Mouse (Mus musculus): Measurements from ENCODE around the gene Slc8a2. TPM values are rescaled to one million over a fixed set of nuclear protein-coding genes. Genes with fewer than 3 reads are reported as not detected.

Slc8a2 gene
- polyA plus RNA-seq, 1 experiment from 2014 or later: 0.94 TPM

- H3K4me3 ChIP-seq (ENCODE audit: low read depth, low read length): no peak overlapping the region
- H3K9ac ChIP-seq (ENCODE audit: low read length): no peak overlapping the region
- no peak overlapping the region for H3K4me2 ChIP-seq (ENCODE audit: low read length)
- ATAC-seq: no peak
- no peak for DNase-seq (ENCODE audit: low spot score)
- peaks cover 14% of the 10 kb centered on the region; the same call in 1 of the 2 replicates for H3K36me3 ChIP-seq (ENCODE audit: control insufficient read depth, insufficient read depth, low read length)
- H3K27ac ChIP-seq (ENCODE audit: low read depth, low read length): no peak overlapping the region
- peaks cover 8% of the 10 kb centered on the region for H3K4me1 ChIP-seq (ENCODE audit: control insufficient read depth, insufficient read depth, low read length)
- H3K27me3 ChIP-seq (replicated peaks; ENCODE audit: control insufficient read depth, insufficient read depth, low read length): no peaks in the 10 kb centered on the region
- H3K9me3 ChIP-seq (replicated peaks; ENCODE audit: control insufficient read depth, low read length): no peaks in the 10 kb centered on the region
- 83% methylated on average over 15 of the region's 15 CpGs for WGBS
These were observed 27.7 kb upstream of the Slc8a2 start for GRCm38 (mm10) chr7:16101726-16102475.

GRCm38 (mm10) chr7:16102686-16103226 lies 26.9 kb upstream of the Slc8a2 start:
- no peak overlapping the region for H3K27ac ChIP-seq (ENCODE audit: low read depth, low read length)
- no peak overlapping the region for H3K4me3 ChIP-seq (ENCODE audit: low read depth, low read length)
- H3K4me1 ChIP-seq (ENCODE audit: control insufficient read depth, insufficient read depth, low read length): peaks cover 8% of the 10 kb centered on the region
- H3K9ac ChIP-seq (ENCODE audit: low read length): no peak overlapping the region
- no peak overlapping the region for H3K4me2 ChIP-seq (ENCODE audit: low read length)
- DNase-seq (ENCODE audit: low spot score) (no peak), ATAC-seq (no peak)
- H3K27me3 ChIP-seq (replicated peaks; ENCODE audit: control insufficient read depth, insufficient read depth, low read length): no peaks in the 10 kb centered on the region
- 87% methylated on average over 5 of the region's 5 CpGs for WGBS
- H3K36me3 ChIP-seq (ENCODE audit: control insufficient read depth, insufficient read depth, low read length): peaks cover 22% of the 10 kb centered on the region
- H3K9me3 ChIP-seq (replicated peaks; ENCODE audit: control insufficient read depth, low read length): no peaks in the 10 kb centered on the region

GRCm38 (mm10) chr7:16103760-16104159 lies 25.9 kb upstream of the Slc8a2 start:
- ATAC-seq (peak; percentile 49; the same call in 1 of the 2 replicates), DNase-seq (ENCODE audit: low spot score) (peak; percentile 49)
- WGBS: 70% methylated on average over 6 of the region's 6 CpGs
- Histone ChIP-seq H3K9me3 (replicated peaks; ENCODE audit: control insufficient read depth, low read length) (no peaks in the 10 kb centered on the region), H3K4me3 (ENCODE audit: low read depth, low read length) (no peak overlapping the region), H3K36me3 (ENCODE audit: control insufficient read depth, insufficient read depth, low read length) (peaks cover 32% of the 10 kb centered on the region), H3K4me1 (ENCODE audit: control insufficient read depth, insufficient read depth, low read length) (peaks cover 8% of the 10 kb centered on the region), H3K27ac (ENCODE audit: low read depth, low read length) (peak overlapping the region; percentile 14; the same call in 1 of the 2 replicates), H3K9ac (ENCODE audit: low read length) (no peak overlapping the region), H3K4me2 (ENCODE audit: low read length) (no peak overlapping the region), H3K27me3 (replicated peaks; ENCODE audit: control insufficient read depth, insufficient read depth, low read length) (no peaks in the 10 kb centered on the region)

- H3K4me1 ChIP-seq (ENCODE audit: control insufficient read depth, insufficient read depth, low read length): no peaks in the 10 kb centered on the region
- no peak for ATAC-seq
- no peak for DNase-seq (ENCODE audit: low spot score)
- WGBS: 90% methylated on average over 7 of the region's 7 CpGs
- H3K27me3 ChIP-seq (replicated peaks; ENCODE audit: control insufficient read depth, insufficient read depth, low read length): no peaks in the 10 kb centered on the region
- H3K27ac ChIP-seq (ENCODE audit: low read depth, low read length): no peak overlapping the region
- H3K4me2 ChIP-seq (ENCODE audit: low read length): no peak overlapping the region
- H3K9me3 ChIP-seq (replicated peaks; ENCODE audit: control insufficient read depth, low read length): no peaks in the 10 kb centered on the region
- H3K9ac ChIP-seq (ENCODE audit: low read length): no peak overlapping the region
- peaks cover 42% of the 10 kb centered on the region for H3K36me3 ChIP-seq (ENCODE audit: control insufficient read depth, insufficient read depth, low read length)
- no peak overlapping the region for H3K4me3 ChIP-seq (ENCODE audit: low read depth, low read length)
These were observed 24.8 kb upstream of the Slc8a2 start for GRCm38 (mm10) chr7:16104611-16105388.

- 90% methylated on average over 9 of the region's 9 CpGs for WGBS
- Histone ChIP-seq H3K4me3 (ENCODE audit: low read depth, low read length) (no peak overlapping the region), H3K4me1 (ENCODE audit: control insufficient read depth, insufficient read depth, low read length) (no peaks in the 10 kb centered on the region), H3K4me2 (ENCODE audit: low read length) (no peak overlapping the region), H3K36me3 (ENCODE audit: control insufficient read depth, insufficient read depth, low read length) (peaks cover 77% of the 10 kb centered on the region), H3K9ac (ENCODE audit: low read length) (no peak overlapping the region), H3K9me3 (replicated peaks; ENCODE audit: control insufficient read depth, low read length) (no peaks in the 10 kb centered on the region), H3K27ac (ENCODE audit: low read depth, low read length) (no peak overlapping the region), H3K27me3 (replicated peaks; ENCODE audit: control insufficient read depth, insufficient read depth, low read length) (no peaks in the 10 kb centered on the region)
- ATAC-seq (no peak), DNase-seq (ENCODE audit: low spot score) (no peak)
These were observed 20.6 kb upstream of the Slc8a2 start for GRCm38 (mm10) chr7:16108886-16109542.

GRCm38 (mm10) chr7:16110158-16110557 lies 19.5 kb upstream of the Slc8a2 start:
- H3K9ac ChIP-seq (ENCODE audit: low read length): no peak overlapping the region
- H3K4me2 ChIP-seq (ENCODE audit: low read length): no peak overlapping the region
- WGBS: 92% methylated on average over 8 of the region's 8 CpGs
- no peaks in the 10 kb centered on the region for H3K4me1 ChIP-seq (ENCODE audit: control insufficient read depth, insufficient read depth, low read length)
- peaks cover 81% of the 10 kb centered on the region for H3K36me3 ChIP-seq (ENCODE audit: control insufficient read depth, insufficient read depth, low read length)
- no peak overlapping the region for H3K27ac ChIP-seq (ENCODE audit: low read depth, low read length)
- no peak for ATAC-seq
- no peaks in the 10 kb centered on the region for H3K27me3 ChIP-seq (replicated peaks; ENCODE audit: control insufficient read depth, insufficient read depth, low read length)
- no peak overlapping the region for H3K4me3 ChIP-seq (ENCODE audit: low read depth, low read length)
- no peak for DNase-seq (ENCODE audit: low spot score)
- H3K9me3 ChIP-seq (replicated peaks; ENCODE audit: control insufficient read depth, low read length): no peaks in the 10 kb centered on the region

- no peak overlapping the region for H3K4me2 ChIP-seq (ENCODE audit: low read length)
- H3K27ac ChIP-seq (ENCODE audit: low read depth, low read length): no peak overlapping the region
- H3K9me3 ChIP-seq (replicated peaks; ENCODE audit: control insufficient read depth, low read length): no peaks in the 10 kb centered on the region
- H3K27me3 ChIP-seq (replicated peaks; ENCODE audit: control insufficient read depth, insufficient read depth, low read length): no peaks in the 10 kb centered on the region
- DNase-seq (ENCODE audit: low spot score) (no peak), ATAC-seq (no peak)
- 92% methylated on average over 7 of the region's 7 CpGs for WGBS
- H3K4me3 ChIP-seq (ENCODE audit: low read depth, low read length): no peak overlapping the region
- no peak overlapping the region for H3K9ac ChIP-seq (ENCODE audit: low read length)
- H3K36me3 ChIP-seq (ENCODE audit: control insufficient read depth, insufficient read depth, low read length): peaks cover 94% of the 10 kb centered on the region
- no peaks in the 10 kb centered on the region for H3K4me1 ChIP-seq (ENCODE audit: control insufficient read depth, insufficient read depth, low read length)
These were observed 18.1 kb upstream of the Slc8a2 start for GRCm38 (mm10) chr7:16111284-16112090.

GRCm38 (mm10) chr7:16116418-16116817 lies 13.2 kb upstream of the Slc8a2 start:
- peaks cover 62% of the 10 kb centered on the region for H3K36me3 ChIP-seq (ENCODE audit: control insufficient read depth, insufficient read depth, low read length)
- H3K9me3 ChIP-seq (replicated peaks; ENCODE audit: control insufficient read depth, low read length): no peaks in the 10 kb centered on the region
- no peak overlapping the region for H3K27ac ChIP-seq (ENCODE audit: low read depth, low read length)
- no peak overlapping the region for H3K4me3 ChIP-seq (ENCODE audit: low read depth, low read length)
- H3K9ac ChIP-seq (ENCODE audit: low read length): no peak overlapping the region
- DNase-seq (ENCODE audit: low spot score) (no peak), ATAC-seq (no peak)
- no peaks in the 10 kb centered on the region for H3K27me3 ChIP-seq (replicated peaks; ENCODE audit: control insufficient read depth, insufficient read depth, low read length)
- no peak overlapping the region for H3K4me2 ChIP-seq (ENCODE audit: low read length)
- 96% methylated on average over 7 of the region's 7 CpGs for WGBS
- H3K4me1 ChIP-seq (ENCODE audit: control insufficient read depth, insufficient read depth, low read length): no peaks in the 10 kb centered on the region; the same call in 1 of the 2 replicates

Measured in forebrain, embryonic 14.5 days (tissue).